Mouse (Mus musculus) lung, postnatal 0 days (tissue): ENCODE measurements around the gene Olfr243.

Source experiments
- CTCF ChIP-seq: IDR thresholded peaks from 2 replicates; pipeline ENCODE4 v1.5.1; 2016; ENCODE audit warnings: antibody characterized with exemption, mild to moderate bottlenecking
- EP300 ChIP-seq: IDR thresholded peaks from 2 replicates; pipeline ENCODE4 v1.6.1; 2016; ENCODE audit warnings: antibody characterized with exemption, mild to moderate bottlenecking, control low read depth

DNA sequence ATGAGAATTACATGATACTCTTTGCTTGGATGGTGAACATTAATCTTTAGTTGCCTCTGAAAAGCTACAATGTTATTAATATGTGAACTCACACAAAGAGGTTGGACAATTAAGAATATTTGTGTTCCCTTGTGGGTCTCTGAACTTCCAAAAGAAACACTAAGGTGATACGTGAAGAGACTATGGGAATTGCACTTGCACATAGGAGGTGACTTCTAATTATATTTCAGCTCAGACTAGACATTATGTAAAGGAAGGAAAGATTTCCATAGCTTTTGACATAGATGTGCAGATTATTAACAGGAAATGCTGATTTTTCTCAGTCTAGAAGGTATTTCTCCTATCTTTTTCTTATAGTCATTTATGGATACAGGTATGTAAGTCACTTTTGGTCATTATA is 15.6 kb downstream of the Olfr243 start, which contains the start of gene Olfr628:
- no peak for TF ChIP-seq CTCF
- no peak for TF ChIP-seq EP300
